Mouse (Mus musculus) midbrain, embryonic 11.5 days (tissue): ENCODE results near the gene Wdtc1. TPM values are rescaled to one million over a fixed set of nuclear protein-coding genes. Genes with fewer than 3 reads are reported as not detected.
A peak's percentile ranks its signal among the peaks of the same experiment; 100 is the strongest.

ENCODE experiments used
- ATAC-seq: fragments of 200-750 bp; cut with Nextera tagmentation; 2 replicates; pipeline ENCODE4 v1.8.0; 2017; ENCODE audit warnings: moderate TSS enrichment, moderate library complexity; ENCODE audit not compliant: low FRiP score
- DNase-seq: peaks from one replicate; pipeline ENCODE4 v3.0.0; 2015; ENCODE audit warnings: low spot score; ENCODE audit errors: missing footprints
- H3K27ac ChIP-seq: fragments of 300-500 bp; sonication (generic); 2 replicates; pipeline ENCODE4 v1.5.1; 2014; ENCODE audit warnings: low read depth, low read length
- H3K27me3 ChIP-seq: fragments of 300-500 bp; sonication (generic); 2 replicates; pipeline ENCODE4 v1.6.1; 2014; ENCODE audit warnings: mild to moderate bottlenecking, low read length, moderate library complexity, mixed read lengths; ENCODE audit not compliant: control insufficient read depth, insufficient read depth
- H3K36me3 ChIP-seq: fragments of 300-500 bp; sonication (generic); 2 replicates; pipeline ENCODE4 v1.6.1; 2014; ENCODE audit warnings: mild to moderate bottlenecking, low read length, moderate library complexity, mixed read lengths; ENCODE audit not compliant: control insufficient read depth, insufficient read depth
- H3K4me1 ChIP-seq: fragments of 300-500 bp; sonication (generic); 2 replicates; pipeline ENCODE4 v1.6.1; 2014; ENCODE audit warnings: low read length; ENCODE audit not compliant: control insufficient read depth, insufficient read depth
- H3K4me2 ChIP-seq: fragments of 300-500 bp; sonication (generic); 2 replicates; pipeline ENCODE4 v1.6.1; 2014; ENCODE audit warnings: mild to moderate bottlenecking, moderate library complexity
- H3K4me3 ChIP-seq: fragments of 300-500 bp; sonication (generic); 2 replicates; pipeline ENCODE4 v1.5.1; 2014; ENCODE audit warnings: low read depth, low read length
- H3K9ac ChIP-seq: fragments of 300-500 bp; sonication (generic); 2 replicates; pipeline ENCODE4 v1.6.1; 2014; ENCODE audit warnings: low read length
- H3K9me3 ChIP-seq: fragments of 300-500 bp; sonication (generic); 2 replicates; pipeline ENCODE4 v1.6.1; 2016; ENCODE audit warnings: low read length; ENCODE audit not compliant: control insufficient read depth
- WGBS: fragments of 180-500 bp; shearing (Covaris S2); extraction: QIAGEN DNeasy Blood & Tissue Kit; methylation state at CpG from one replicate; pipeline ENCODE4 v1.1.7; 2014; 5-methylcytosine and 5-hydroxymethylcytosine counted together
- polyA plus RNA-seq: library from polyadenylated mRNA; unstranded; fragments of >200 nt; fragmentation: Nextera tagmentation; extraction: Ambion mirVana; gene quantifications from 2 replicates; pipeline ENCODE4 v1.2.1, GENCODE M21; 2014

The Wdtc1 gene
- polyA plus RNA-seq, 1 experiment from 2014 or later = 22.2 TPM

DNA sequence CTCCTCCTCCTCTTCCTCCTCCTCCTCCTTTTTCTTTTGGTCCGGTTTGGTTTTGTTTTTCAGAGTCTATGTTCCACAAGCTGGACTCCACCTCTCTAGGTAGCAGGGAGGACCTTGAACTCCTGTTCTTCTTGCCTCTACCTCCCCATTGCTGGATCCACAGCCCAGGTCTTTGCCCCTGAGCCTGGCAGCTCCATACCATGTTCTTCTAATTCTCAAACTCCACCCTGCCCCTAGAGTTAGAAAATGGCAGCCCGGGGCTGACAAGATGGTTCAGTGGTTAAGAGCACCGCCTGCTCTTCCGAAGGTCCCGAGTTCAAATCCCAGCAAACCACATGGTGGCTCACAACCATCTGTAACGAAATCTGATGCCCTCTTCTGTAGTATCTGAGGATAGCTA, 1.4 kb upstream of the Wdtc1 start:
- Histone ChIP-seq H3K9ac (no peak overlapping the region), H3K4me3 (no peak overlapping the region), H3K9me3 (no peaks in the 10 kb centered on the region), H3K36me3 (no peaks in the 10 kb centered on the region), H3K27me3 (no peaks in the 10 kb centered on the region), H3K4me2 (no peak overlapping the region), H3K27ac (no peak overlapping the region), H3K4me1 (no peaks in the 10 kb centered on the region)
- no peak for ATAC-seq
- 86% methylated on average over 6 of the region's 6 CpGs for WGBS
- peak; percentile 65 for DNase-seq

- WGBS = 73% methylated on average over 10 of the region's 10 CpGs
- Histone ChIP-seq H3K27ac (no peak overlapping the region), H3K9me3 (no peaks in the 10 kb centered on the region), H3K4me3 (no peak overlapping the region), H3K9ac (no peak overlapping the region), H3K27me3 (no peaks in the 10 kb centered on the region), H3K36me3 (no peaks in the 10 kb centered on the region), H3K4me1 (no peaks in the 10 kb centered on the region), H3K4me2 (no peak overlapping the region)
- ATAC-seq (no peak), DNase-seq (no peak)
Measured at GRCm38 (mm10) chr4:133352797-133353196, 484 bp downstream of the Wdtc1 start.

- Histone ChIP-seq H3K4me2 (no peak overlapping the region), H3K27me3 (no peaks in the 10 kb centered on the region), H3K9ac (no peak overlapping the region), H3K9me3 (no peaks in the 10 kb centered on the region), H3K27ac (no peak overlapping the region), H3K4me3 (no peak overlapping the region), H3K4me1 (no peaks in the 10 kb centered on the region), H3K36me3 (no peaks in the 10 kb centered on the region)
- ATAC-seq = no peak
- no peak for DNase-seq
- 87% methylated on average over 5 of the region's 5 CpGs for WGBS
Measured at GRCm38 (mm10) chr4:133348051-133348775, 5.1 kb downstream of the Wdtc1 start.

GRCm38 (mm10) chr4:133347624-133348023, 5.7 kb downstream of the Wdtc1 start:
- no peaks in the 10 kb centered on the region for H3K4me1 ChIP-seq
- no peak overlapping the region for H3K4me3 ChIP-seq
- 72% methylated on average over 4 of the region's 4 CpGs for WGBS
- ATAC-seq (no peak), DNase-seq (no peak)
- H3K9ac ChIP-seq = no peak overlapping the region
- no peaks in the 10 kb centered on the region for H3K9me3 ChIP-seq
- no peak overlapping the region for H3K27ac ChIP-seq
- H3K36me3 ChIP-seq = no peaks in the 10 kb centered on the region
- no peaks in the 10 kb centered on the region for H3K27me3 ChIP-seq
- no peak overlapping the region for H3K4me2 ChIP-seq

DNA sequence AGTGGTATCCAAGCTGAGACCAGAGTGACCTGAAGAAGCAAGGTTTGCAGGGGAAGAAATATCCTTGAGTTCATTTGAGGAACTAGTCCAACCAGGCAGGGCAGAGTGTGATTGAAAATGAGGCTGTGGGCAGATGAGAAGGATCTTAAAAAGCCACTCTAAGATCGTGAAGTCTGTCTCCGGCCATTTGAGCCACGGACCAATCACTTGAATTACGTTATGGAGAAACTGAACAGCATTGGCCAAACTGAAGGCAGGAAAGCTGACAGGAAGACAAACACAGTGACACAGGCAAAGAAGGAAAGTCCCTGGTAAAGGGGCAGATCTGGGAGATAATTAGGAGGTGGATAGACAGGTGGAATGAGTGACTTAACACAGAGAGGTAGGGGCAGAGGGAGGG, 6.7 kb downstream of the Wdtc1 start:
- Histone ChIP-seq H3K4me3 (no peak overlapping the region), H3K4me1 (no peaks in the 10 kb centered on the region), H3K9ac (no peak overlapping the region), H3K9me3 (no peaks in the 10 kb centered on the region), H3K27ac (no peak overlapping the region), H3K27me3 (no peaks in the 10 kb centered on the region), H3K36me3 (no peaks in the 10 kb centered on the region), H3K4me2 (no peak overlapping the region)
- DNase-seq (no peak), ATAC-seq (no peak)
- WGBS = 83% methylated on average over 4 of the region's 4 CpGs

DNA sequence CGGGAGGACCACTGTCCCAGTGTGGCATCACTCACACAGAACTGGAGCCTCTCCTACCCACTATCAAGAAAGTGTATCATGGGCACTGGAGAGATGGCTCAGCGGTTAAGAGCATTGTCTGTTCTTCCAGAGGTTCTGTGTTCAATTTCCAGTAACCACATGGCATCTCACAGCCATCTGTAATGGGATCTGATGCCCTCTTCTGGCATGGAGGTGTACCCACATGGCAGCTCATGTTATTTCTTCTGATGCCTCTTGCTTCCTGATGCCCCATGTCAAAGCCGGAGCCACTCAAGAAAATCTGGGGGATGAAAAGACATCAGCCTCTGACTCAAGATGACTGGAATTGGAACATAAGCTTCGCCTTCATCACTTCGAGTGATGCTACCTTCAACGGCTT, 7.6 kb downstream of the Wdtc1 start:
- Histone ChIP-seq H3K4me3 (no peak overlapping the region), H3K36me3 (no peaks in the 10 kb centered on the region), H3K4me2 (no peak overlapping the region), H3K27ac (no peak overlapping the region), H3K27me3 (no peaks in the 10 kb centered on the region), H3K9ac (no peak overlapping the region), H3K9me3 (no peaks in the 10 kb centered on the region), H3K4me1 (no peaks in the 10 kb centered on the region)
- DNase-seq (no peak), ATAC-seq (no peak)
- WGBS = 86% methylated on average over 6 of the region's 6 CpGs

DNA sequence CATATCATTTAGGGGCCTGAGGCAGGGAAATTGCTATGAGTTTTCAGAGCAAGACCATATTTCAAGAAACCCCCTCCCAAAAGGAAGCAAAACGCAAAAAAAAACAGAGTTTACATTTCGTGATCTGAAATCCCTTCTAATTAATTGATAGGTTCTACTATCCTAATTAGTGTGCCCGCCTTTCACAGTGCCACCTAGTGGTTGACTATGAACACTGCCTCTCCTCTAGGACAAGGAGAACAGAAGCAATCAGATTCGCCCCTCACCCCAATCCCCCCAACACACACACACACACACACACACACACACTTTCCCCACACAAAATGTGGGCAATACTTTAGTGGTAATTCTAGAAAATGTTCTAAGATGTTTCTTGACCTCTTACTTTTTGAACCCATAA, 9.2 kb downstream of the Wdtc1 start:
- Histone ChIP-seq H3K4me1 (no peaks in the 10 kb centered on the region), H3K4me2 (no peak overlapping the region), H3K36me3 (no peaks in the 10 kb centered on the region), H3K27ac (no peak overlapping the region), H3K27me3 (no peaks in the 10 kb centered on the region; the same call in 1 of the 2 replicates), H3K9me3 (no peaks in the 10 kb centered on the region), H3K9ac (no peak overlapping the region), H3K4me3 (no peak overlapping the region)
- ATAC-seq = no peak
- peak; percentile 90 for DNase-seq
- 11% methylated on average over 4 of the region's 4 CpGs for WGBS

DNA sequence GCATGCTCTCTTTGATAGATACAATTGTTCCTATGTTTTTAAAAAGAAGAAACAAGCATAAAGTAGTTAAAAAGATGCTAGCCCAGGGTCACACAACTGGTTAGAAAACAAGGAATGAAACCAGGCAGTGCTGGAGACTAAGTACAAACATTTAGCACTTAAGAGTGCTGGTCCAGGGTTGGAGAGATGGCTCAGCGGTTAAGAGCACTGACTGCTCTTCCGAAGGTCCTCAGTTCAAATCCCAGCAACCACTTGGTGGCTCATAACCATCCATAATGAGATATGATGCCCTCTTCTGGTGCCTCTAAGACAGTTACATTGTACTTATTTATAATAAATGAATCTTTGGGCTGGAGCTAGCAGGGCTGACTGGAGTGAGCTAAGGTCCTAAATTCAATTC, 13.1 kb downstream of the Wdtc1 start:
- ATAC-seq (no peak), DNase-seq (no peak)
- Histone ChIP-seq H3K4me3 (no peak overlapping the region), H3K36me3 (no peaks in the 10 kb centered on the region), H3K4me1 (peaks cover 6% of the 10 kb centered on the region), H3K9ac (no peak overlapping the region), H3K27ac (no peak overlapping the region), H3K9me3 (no peaks in the 10 kb centered on the region), H3K4me2 (no peak overlapping the region), H3K27me3 (no peaks in the 10 kb centered on the region; the same call in 1 of the 2 replicates)
- 80% methylated on average over 2 of the region's 2 CpGs for whole genome bisulfite sequencing

DNA sequence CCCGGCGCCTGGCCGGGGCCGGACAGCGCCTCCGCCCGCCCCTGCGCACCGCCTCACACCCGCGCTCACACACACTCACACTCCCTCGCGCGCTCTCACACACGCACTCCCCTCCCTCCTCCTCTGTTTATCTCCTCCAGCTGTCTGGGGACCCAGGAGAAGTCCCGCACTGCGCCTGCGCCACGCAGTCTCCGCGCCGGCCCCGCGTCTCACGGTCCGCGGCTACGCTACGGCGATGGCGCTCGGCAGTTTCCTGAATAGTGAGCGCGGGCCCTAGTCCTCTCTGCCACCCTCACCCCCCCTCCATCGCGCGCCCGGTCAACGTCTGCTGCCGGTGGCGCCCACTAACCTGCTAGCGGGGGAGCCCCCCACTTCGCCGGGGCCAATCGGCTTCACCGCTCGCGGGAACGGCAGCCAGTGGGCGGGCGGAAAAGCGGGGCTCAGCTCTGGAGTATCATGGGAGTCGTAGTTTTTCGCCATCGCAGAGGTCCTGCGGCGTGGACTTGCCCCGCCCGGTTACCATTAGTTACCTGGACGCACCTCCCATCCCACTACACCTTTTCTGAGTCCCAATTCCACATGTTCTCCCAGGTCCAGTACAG, 14.0 kb downstream of the Wdtc1 start:
- peak overlapping the region; percentile 89 for H3K9ac ChIP-seq
- H3K4me1 ChIP-seq = peaks cover 6% of the 10 kb centered on the region
- H3K27me3 ChIP-seq = no peaks in the 10 kb centered on the region; the same call in 1 of the 2 replicates
- peak overlapping the region; percentile 93 for H3K4me3 ChIP-seq
- H3K27ac ChIP-seq = peak overlapping the region; percentile 61
- under 1% methylated on average over 52 of the region's 60 CpGs for WGBS
- peak overlapping the region; percentile 77 for H3K4me2 ChIP-seq
- no peaks in the 10 kb centered on the region for H3K9me3 ChIP-seq
- H3K36me3 ChIP-seq = no peaks in the 10 kb centered on the region
- ATAC-seq (peak; percentile 98), DNase-seq (peak; percentile 100)
